In genomic region chr3:144604205-144604604, GRCm38 (mm10) we compare ENCODE assay signal across 24 mouse cellular contexts. TPM values are rescaled to one million over a fixed set of nuclear protein-coding genes. Genes with fewer than 3 reads are reported as not detected.
DNase-seq lines count a peak whose midpoint lies in the region; ATAC-seq and TF ChIP-seq lines count a peak whose summit lies in the region.
"Had no signal": no experiment of that assay in that cellular context is flagged by ENCODE, and none has a peak within 500 bp of the region (broad histone marks: within the 10 kb centered on the region; RNA-seq: fewer than 3 reads in every experiment).

No protein-coding gene starts in this region.

- no peaks in the 10 kb centered on the region for H3K9me3 ChIP-seq in embryonic facial prominence, embryonic 14.5 days (ENCODE audit: control insufficient read depth, low read length)
- no peaks in the 10 kb centered on the region for H3K9me3 ChIP-seq in embryonic facial prominence, embryonic 10.5 days
- H3K9me3 ChIP-seq in intestine, postnatal 0 days (ENCODE audit: control insufficient read depth): no peaks in the 10 kb centered on the region
- no peaks in the 10 kb centered on the region for H3K9me3 ChIP-seq in intestine, embryonic 15.5 days
- H3K9me3 ChIP-seq: embryonic facial prominence, embryonic 15.5 days; hindbrain, embryonic 12.5 days; liver, embryonic 12.5 days; lung, embryonic 15.5 days; neural tube, embryonic 15.5 days had no signal

- WGBS in embryonic facial prominence, embryonic 14.5 days: 65% methylated on average over 7 of the region's 7 CpGs
- WGBS in embryonic facial prominence, embryonic 10.5 days: 77% methylated on average over 7 of the region's 7 CpGs
- 59% methylated on average over 7 of the region's 7 CpGs for WGBS in intestine, postnatal 0 days
- 63% methylated on average over 7 of the region's 7 CpGs for WGBS in intestine, embryonic 15.5 days

- ATAC-seq in embryonic facial prominence, embryonic 14.5 days (ENCODE audit: low read depth): no peak
- no peak for ATAC-seq in intestine, postnatal 0 days
- no peak for ATAC-seq in intestine, embryonic 15.5 days
- ATAC-seq: inflammation-experienced regulatory T-cells, adult 6 months; liver, embryonic 12.5 days had no signal

- no peak overlapping the region for H3K9ac ChIP-seq in embryonic facial prominence, embryonic 14.5 days (ENCODE audit: low read depth, low read length)
- no peak overlapping the region for H3K9ac ChIP-seq in intestine, postnatal 0 days (ENCODE audit: low read depth, low read length)
- H3K9ac ChIP-seq in intestine, embryonic 15.5 days: no peak overlapping the region
- H3K9ac ChIP-seq: embryonic facial prominence, embryonic 15.5 days; hindbrain, embryonic 12.5 days; limb, embryonic 12.5 days; liver, embryonic 12.5 days; lung, embryonic 15.5 days; neural tube, embryonic 15.5 days had no signal

- H3K4me2 ChIP-seq in embryonic facial prominence, embryonic 14.5 days (ENCODE audit: low read depth, low read length): no peak overlapping the region
- H3K4me2 ChIP-seq in intestine, postnatal 0 days (replicated peaks; ENCODE audit: low read depth): no peak overlapping the region
- no peak overlapping the region for H3K4me2 ChIP-seq in intestine, embryonic 15.5 days (replicated peaks)
- H3K4me2 ChIP-seq: embryonic facial prominence, embryonic 15.5 days; hindbrain, embryonic 12.5 days; limb, embryonic 12.5 days; liver, embryonic 12.5 days; lung, embryonic 15.5 days; neural tube, embryonic 15.5 days had no signal

- H3K27ac ChIP-seq in embryonic facial prominence, embryonic 14.5 days (replicated peaks; ENCODE audit: low read depth, low read length): no peak overlapping the region; the same call in 1 of the 2 replicates
- H3K27ac ChIP-seq in embryonic facial prominence, embryonic 10.5 days (replicated peaks): no peak overlapping the region
- 0 out of 2 replicates have a peak overlapping the region, but pooled peaks have one; percentile 50 for H3K27ac ChIP-seq in intestine, postnatal 0 days (ENCODE audit: low read depth, low read length)
- no peak overlapping the region for H3K27ac ChIP-seq in intestine, embryonic 15.5 days
- H3K27ac ChIP-seq: embryonic facial prominence, embryonic 15.5 days; hindbrain, embryonic 12.5 days; limb, embryonic 12.5 days; liver, embryonic 12.5 days; lung, embryonic 15.5 days; neural tube, embryonic 15.5 days had no signal

- no peaks in the 10 kb centered on the region for H3K27me3 ChIP-seq in embryonic facial prominence, embryonic 14.5 days (replicated peaks; ENCODE audit: control insufficient read depth, insufficient read depth, low read length)
- no peaks in the 10 kb centered on the region for H3K27me3 ChIP-seq in embryonic facial prominence, embryonic 10.5 days (replicated peaks; ENCODE audit: low read depth, poor library complexity, severe bottlenecking)
- H3K27me3 ChIP-seq in intestine, postnatal 0 days (replicated peaks; ENCODE audit: control insufficient read depth, insufficient read depth, low read length): no peaks in the 10 kb centered on the region
- H3K27me3 ChIP-seq in intestine, embryonic 15.5 days (replicated peaks): no peaks in the 10 kb centered on the region
- H3K27me3 ChIP-seq: embryonic facial prominence, embryonic 15.5 days; hindbrain, embryonic 12.5 days; limb, embryonic 12.5 days; liver, embryonic 12.5 days; lung, embryonic 15.5 days; megakaryocyte, embryonic 14.5 days; neural tube, embryonic 15.5 days had no signal

- DNase-seq in embryonic facial prominence, embryonic 14.5 days (ENCODE audit: low spot score): peak; percentile 56
- DNase-seq in embryonic facial prominence, embryonic 10.5 days (ENCODE audit: low spot score): no peak
- DNase-seq in MN1 (ENCODE audit: low spot score): peak; percentile 7
- peak; percentile 60 for DNase-seq in fibroblast of lung, adult 2 months (ENCODE audit: low read depth)
- no peak for DNase-seq in thymus, postnatal 4 days
- DNase-seq in ovary, adult 18-20 months (ENCODE audit: low spot score): no peak
- DNase-seq: adrenal gland, postnatal 10 days; cerebellum, adult 11-12 months; cerebellum, postnatal 14 days; gastrocnemius, postnatal 14 days; heart, postnatal 10 days; midbrain, embryonic 14.5 days; right cerebral cortex, postnatal 25 days; thymus, adult 2 months had no signal

- H3K36me3 ChIP-seq in embryonic facial prominence, embryonic 14.5 days (ENCODE audit: control insufficient read depth, insufficient read depth, low read length): peaks cover 18% of the 10 kb centered on the region
- peaks cover 25% of the 10 kb centered on the region for H3K36me3 ChIP-seq in embryonic facial prominence, embryonic 10.5 days (replicated peaks)
- peaks cover 5% of the 10 kb centered on the region; the same call in 1 of the 2 replicates for H3K36me3 ChIP-seq in intestine, postnatal 0 days (ENCODE audit: control insufficient read depth, insufficient read depth)
- 0 out of 2 replicates have a peak, but pooled peaks cover 4% of the 10 kb centered on the region for H3K36me3 ChIP-seq in intestine, embryonic 15.5 days

- H3K4me1 ChIP-seq in embryonic facial prominence, embryonic 14.5 days (ENCODE audit: control insufficient read depth, insufficient read depth, low read length): no peaks in the 10 kb centered on the region
- H3K4me1 ChIP-seq in embryonic facial prominence, embryonic 10.5 days: peaks cover 7% of the 10 kb centered on the region
- H3K4me1 ChIP-seq in intestine, postnatal 0 days (replicated peaks; ENCODE audit: control insufficient read depth, insufficient read depth, low read length): no peaks in the 10 kb centered on the region; the same call in 1 of the 2 replicates
- no peaks in the 10 kb centered on the region for H3K4me1 ChIP-seq in intestine, embryonic 15.5 days (replicated peaks)
- H3K4me1 ChIP-seq: embryonic facial prominence, embryonic 15.5 days; hindbrain, embryonic 12.5 days; lung, embryonic 15.5 days; neural tube, embryonic 15.5 days had no signal

- no peak overlapping the region for H3K4me3 ChIP-seq in embryonic facial prominence, embryonic 14.5 days (ENCODE audit: low read depth, low read length)
- H3K4me3 ChIP-seq in embryonic facial prominence, embryonic 10.5 days: no peak overlapping the region
- H3K4me3 ChIP-seq in intestine, postnatal 0 days (ENCODE audit: low read depth, low read length): no peak overlapping the region
- no peak overlapping the region for H3K4me3 ChIP-seq in intestine, embryonic 15.5 days (replicated peaks)
- H3K4me3 ChIP-seq: embryonic facial prominence, embryonic 15.5 days; hindbrain, embryonic 12.5 days; limb, embryonic 12.5 days; liver, embryonic 12.5 days; lung, embryonic 15.5 days; megakaryocyte, embryonic 14.5 days; neural tube, embryonic 15.5 days had no signal

- TF ChIP-seq CTCF in intestine, postnatal 0 days (IDR thresholded peaks at IDR 0.05; ENCODE audit: low read depth): no peak

RNA-seq across cellular contexts. Expression of gene Selenof, which starts 34.1 kb away (rescaled TPM):
- 552 and 561 TPM in 2 replicates for polyA plus RNA-seq in embryonic facial prominence, embryonic 14.5 days (2014; fragmentation: Nextera tagmentation; extraction: Ambion mirVana)
- 452 and 456 TPM in 2 replicates for polyA plus RNA-seq in embryonic facial prominence, embryonic 10.5 days (2016; fragmentation: Nextera tagmentation; extraction: Ambion mirVana)
- 504 and 571 TPM in 2 replicates for polyA plus RNA-seq in intestine, postnatal 0 days (2015; fragmentation: Nextera tagmentation; extraction: Ambion mirVana)
- 618 and 622 TPM in 2 replicates for polyA plus RNA-seq in intestine, embryonic 15.5 days (2015; fragmentation: Nextera tagmentation; extraction: Ambion mirVana)

RNA-seq across cellular contexts. Expression of gene Hs2st1, which starts 34.2 kb away (rescaled TPM):
- polyA plus RNA-seq in embryonic facial prominence, embryonic 14.5 days (2014; fragmentation: Nextera tagmentation; extraction: Ambion mirVana): 13.7 and 14.4 TPM in 2 replicates
- 11.7 and 12.7 TPM in 2 replicates for polyA plus RNA-seq in embryonic facial prominence, embryonic 10.5 days (2016; fragmentation: Nextera tagmentation; extraction: Ambion mirVana)
- 6.1 and 6.9 TPM in 2 replicates for polyA plus RNA-seq in intestine, postnatal 0 days (2015; fragmentation: Nextera tagmentation; extraction: Ambion mirVana)
- polyA plus RNA-seq in intestine, embryonic 15.5 days (2015; fragmentation: Nextera tagmentation; extraction: Ambion mirVana): 9.4 and 10.3 TPM in 2 replicates

Comparison
In these comparisons a context has a peak if more than half of its experiments do, and no peak if none do; other contexts are left out.
1. DNase-seq: peak in embryonic facial prominence, embryonic 14.5 days (single experiment), MN1 (single experiment) and fibroblast of lung, adult 2 months (single experiment); none in embryonic facial prominence, embryonic 10.5 days (single experiment), thymus, postnatal 4 days (single experiment) and ovary, adult 18-20 months (single experiment).